Mouse (Mus musculus): ENCODE data around the gene Rbm6.

GRCm38 (mm10) chr9:107880411-107880810 lies 7.4 kb upstream of the Rbm6 start:
- TF ChIP-seq CTCF (conservative IDR thresholded peaks at IDR 0.05; ENCODE audit: insufficient read depth, insufficient read length, low read depth, low read length) = no peak
- no peak for TF ChIP-seq POLR2A (IDR thresholded peaks at IDR 0.05; ENCODE audit: low read depth, low read length)

Measured in kidney, adult 2 months (tissue).